Mouse (Mus musculus) liver, embryonic 11.5 days (tissue): Measurements from ENCODE around the gene Gm17622. TPM values are rescaled to one million over a fixed set of nuclear protein-coding genes. Genes with fewer than 3 reads are reported as not detected.

ENCODE experiments used
- ATAC-seq: fragments of 200-750 bp; cut with Nextera tagmentation; replicated peaks from 2 replicates; pipeline ENCODE4 v1.8.0; 2017; ENCODE audit warnings: moderate number of reproducible peaks, mild to moderate bottlenecking, moderate TSS enrichment, moderate library complexity; ENCODE audit not compliant: low FRiP score
- DNase-seq: peaks from one replicate; pipeline ENCODE4 v3.0.0-alpha.2; 2017; ENCODE audit warnings: low spot score
- H3K27ac ChIP-seq: fragments of 300-500 bp; sonication (generic); 2 replicates; pipeline ENCODE4 v1.5.1; 2014; ENCODE audit warnings: mild to moderate bottlenecking, low read depth, low read length, control low read depth
- H3K27me3 ChIP-seq: fragments of 300-500 bp; sonication (generic); replicated peaks from 2 replicates; pipeline ENCODE4 v1.6.1; 2014; ENCODE audit warnings: low read length, mixed read lengths; ENCODE audit not compliant: control insufficient read depth, insufficient read depth
- H3K36me3 ChIP-seq: fragments of 300-500 bp; sonication (generic); 2 replicates; pipeline ENCODE4 v1.6.1; 2014; ENCODE audit warnings: mild to moderate bottlenecking, low read length, moderate library complexity, mixed read lengths; ENCODE audit not compliant: control insufficient read depth, insufficient read depth
- H3K4me1 ChIP-seq: fragments of 300-500 bp; sonication (generic); replicated peaks from 2 replicates; pipeline ENCODE4 v1.6.1; 2014; ENCODE audit warnings: low read length, mixed read lengths; ENCODE audit not compliant: control insufficient read depth, insufficient read depth
- H3K4me2 ChIP-seq: fragments of 300-500 bp; sonication (generic); 2 replicates; pipeline ENCODE4 v1.6.1; 2014; ENCODE audit warnings: mild to moderate bottlenecking, control low read depth, moderate library complexity
- H3K4me3 ChIP-seq: fragments of 300-500 bp; sonication (generic); 2 replicates; pipeline ENCODE4 v1.5.1; 2014; ENCODE audit warnings: low read depth, low read length, control low read depth
- H3K9ac ChIP-seq: fragments of 300-500 bp; sonication (generic); 2 replicates; pipeline ENCODE4 v1.6.1; 2014; ENCODE audit warnings: low read depth, low read length, control low read depth
- H3K9me3 ChIP-seq: fragments of 300-500 bp; sonication (generic); 2 replicates; pipeline ENCODE4 v1.6.1; 2016; ENCODE audit warnings: low read length, inconsistent platforms, mixed read lengths; ENCODE audit not compliant: control insufficient read depth
- WGBS: fragments of 180-500 bp; shearing (Covaris S2); extraction: QIAGEN DNeasy Blood & Tissue Kit; methylation state at CpG from one replicate; pipeline ENCODE4 v1.1.7; 2014; 5-methylcytosine and 5-hydroxymethylcytosine counted together
- polyA plus RNA-seq: library from polyadenylated mRNA; unstranded; fragments of >200 nt; fragmentation: Nextera tagmentation; extraction: Ambion mirVana; gene quantifications from 2 replicates; pipeline ENCODE4 v1.2.1, GENCODE M21; 2014

Gene Gm17622
- polyA plus RNA-seq, 1 experiment from 2014 or later: not detected

DNA sequence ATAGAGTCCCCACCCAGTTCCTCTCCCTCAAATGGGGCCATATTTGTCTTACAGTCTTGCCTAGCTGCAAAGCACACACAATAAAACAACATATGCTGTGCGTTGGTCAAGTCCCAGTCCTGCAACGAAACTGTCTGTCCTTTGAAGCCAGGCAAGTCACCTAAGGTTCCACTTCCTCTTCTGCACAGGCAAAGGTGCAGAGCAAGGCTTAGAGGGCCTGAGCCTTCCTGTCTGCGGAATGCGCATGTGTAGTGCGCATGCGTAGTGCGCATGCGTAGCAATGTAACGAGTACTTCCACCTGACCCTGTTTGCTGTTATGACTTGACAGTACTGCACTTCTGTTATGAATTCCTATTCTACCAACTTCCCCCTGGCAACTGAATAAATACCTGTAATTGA, 25.7 kb downstream of the Gm17622 start:
- DNase-seq: no peak
- Histone ChIP-seq H3K9ac (no peak overlapping the region), H3K36me3 (no peaks in the 10 kb centered on the region), H3K4me3 (no peak overlapping the region), H3K27ac (no peak overlapping the region), H3K27me3 (no peaks in the 10 kb centered on the region), H3K4me2 (no peak overlapping the region), H3K9me3 (no peaks in the 10 kb centered on the region), H3K4me1 (peaks cover 5% of the 10 kb centered on the region; the same call in 1 of the 2 replicates)
- 89% methylated on average over 9 of the region's 9 CpGs for WGBS
- ATAC-seq: no peak

DNA sequence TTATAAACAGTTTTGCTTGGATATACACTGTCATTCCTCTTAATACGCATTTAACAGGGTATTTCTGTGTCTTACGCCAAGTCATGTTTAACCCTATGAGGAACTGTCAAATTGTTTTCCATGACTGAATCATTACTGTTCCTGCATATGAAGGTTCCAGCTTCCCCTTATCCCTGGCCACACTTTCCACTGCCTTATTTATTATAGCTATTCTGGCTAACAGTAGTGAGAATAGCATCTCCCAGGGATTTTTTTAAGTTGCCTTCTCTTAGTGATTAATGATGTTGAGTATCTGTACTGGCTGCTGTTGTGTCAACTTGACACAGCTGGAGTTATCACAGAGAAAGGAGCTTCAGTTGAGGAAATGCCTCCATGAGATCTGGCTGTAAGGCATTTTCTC, 26.8 kb downstream of the Gm17622 start:
- WGBS: 83% methylated on average over 2 of the region's 2 CpGs
- DNase-seq: no peak

DNA sequence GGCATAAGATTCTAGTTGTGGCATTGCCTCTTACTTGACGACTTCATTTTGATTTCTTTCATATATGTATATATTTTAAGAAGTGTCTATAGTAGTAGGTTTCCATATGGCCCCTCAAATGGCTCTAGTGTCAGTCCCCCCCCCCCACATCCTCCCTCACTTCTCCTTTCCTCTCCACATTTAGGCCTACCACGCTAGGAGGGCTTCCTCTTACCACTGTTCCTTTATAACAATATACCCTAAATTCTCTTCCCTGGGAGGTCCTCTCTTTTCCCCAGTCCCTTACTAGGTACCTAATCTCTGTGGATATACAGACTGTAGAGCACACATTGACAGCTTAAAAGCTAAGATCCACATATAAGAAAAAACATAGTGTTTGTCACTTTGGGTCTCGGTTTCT, 30.8 kb downstream of the Gm17622 start:
- WGBS: 78% methylated on average over 3 of the region's 3 CpGs
- Histone ChIP-seq H3K27ac (no peak overlapping the region), H3K27me3 (no peaks in the 10 kb centered on the region), H3K4me2 (no peak overlapping the region), H3K36me3 (no peaks in the 10 kb centered on the region), H3K9ac (no peak overlapping the region), H3K4me3 (no peak overlapping the region), H3K9me3 (no peaks in the 10 kb centered on the region), H3K4me1 (no peaks in the 10 kb centered on the region)
- DNase-seq (no peak), ATAC-seq (no peak)

More for the DNA sequence above, 26.8 kb downstream of the Gm17622 start:
- no peak overlapping the region for H3K27ac ChIP-seq
- no peaks in the 10 kb centered on the region for H3K9me3 ChIP-seq
- no peak for ATAC-seq
- H3K36me3 ChIP-seq: no peaks in the 10 kb centered on the region
- no peak overlapping the region for H3K4me2 ChIP-seq
- H3K27me3 ChIP-seq: no peaks in the 10 kb centered on the region
- H3K9ac ChIP-seq: no peak overlapping the region
- no peak overlapping the region for H3K4me3 ChIP-seq
- no peaks in the 10 kb centered on the region for H3K4me1 ChIP-seq

GRCm38 (mm10) chr13:96527022-96527421, 36.5 kb downstream of the Gm17622 start:
- no peak for ATAC-seq

DNA sequence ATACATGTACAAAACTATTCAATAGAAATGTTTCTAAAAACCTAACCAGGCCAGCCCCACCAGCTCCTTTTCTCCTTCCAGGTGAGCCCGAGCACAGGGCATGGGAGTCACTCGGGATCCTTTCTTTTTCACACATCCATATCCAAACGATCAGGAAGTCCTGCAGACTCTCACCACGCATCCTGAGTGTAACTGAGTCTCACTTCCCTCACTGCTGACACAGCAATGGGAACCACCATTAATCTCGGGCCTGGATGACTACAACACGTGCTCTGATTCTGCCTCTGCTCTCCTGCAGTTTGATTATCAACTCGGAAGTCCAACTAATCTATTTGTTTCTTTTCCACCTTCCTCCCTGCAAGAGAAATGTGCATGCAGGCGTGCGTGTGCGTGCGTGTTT, 37.3 kb downstream of the Gm17622 start:
- no peak for DNase-seq
- Histone ChIP-seq H3K4me3 (no peak overlapping the region), H3K27ac (no peak overlapping the region), H3K4me1 (peaks cover 2% of the 10 kb centered on the region; the same call in 1 of the 2 replicates), H3K36me3 (no peaks in the 10 kb centered on the region), H3K9ac (no peak overlapping the region), H3K9me3 (no peaks in the 10 kb centered on the region), H3K4me2 (no peak overlapping the region), H3K27me3 (no peaks in the 10 kb centered on the region)
- ATAC-seq: no peak
- WGBS: 79% methylated on average over 11 of the region's 11 CpGs

More at GRCm38 (mm10) chr13:96527022-96527421, 36.5 kb downstream of the Gm17622 start:
- Histone ChIP-seq H3K4me1 (peaks cover 2% of the 10 kb centered on the region; the same call in 1 of the 2 replicates), H3K4me2 (no peak overlapping the region), H3K4me3 (no peak overlapping the region), H3K27me3 (no peaks in the 10 kb centered on the region), H3K9ac (no peak overlapping the region), H3K36me3 (no peaks in the 10 kb centered on the region), H3K27ac (no peak overlapping the region), H3K9me3 (no peaks in the 10 kb centered on the region)
- no peak for DNase-seq
- WGBS: 63% methylated on average over 3 of the region's 3 CpGs

- Histone ChIP-seq H3K27ac (no peak overlapping the region), H3K36me3 (no peaks in the 10 kb centered on the region), H3K27me3 (no peaks in the 10 kb centered on the region), H3K4me3 (no peak overlapping the region), H3K4me2 (no peak overlapping the region), H3K9me3 (no peaks in the 10 kb centered on the region), H3K9ac (no peak overlapping the region), H3K4me1 (peaks cover 2% of the 10 kb centered on the region; the same call in 1 of the 2 replicates)
- DNase-seq (no peak), ATAC-seq (no peak)
- 88% methylated on average over 3 of the region's 3 CpGs for WGBS
Measured at GRCm38 (mm10) chr13:96528776-96529175, 38.2 kb downstream of the Gm17622 start.

DNA sequence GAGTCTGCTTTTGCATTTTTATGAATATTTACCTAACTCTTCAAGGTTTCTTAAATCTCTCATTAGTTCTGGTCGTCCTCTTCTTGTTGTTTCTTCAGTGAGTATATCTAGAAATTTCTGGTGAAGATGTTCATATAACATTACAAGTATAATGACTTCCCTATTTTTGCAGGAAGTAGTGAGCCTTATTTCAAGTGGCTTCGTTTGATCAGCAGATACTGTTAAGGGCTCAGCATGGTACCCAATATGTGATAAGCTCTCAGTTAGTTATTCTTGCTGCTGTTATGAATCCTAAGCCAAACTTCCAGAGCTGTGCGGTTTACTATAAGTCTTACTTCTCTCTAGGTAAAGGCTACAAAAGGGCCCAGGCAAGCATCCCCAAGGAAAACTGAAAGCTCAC, 39.0 kb downstream of the Gm17622 start:
- Histone ChIP-seq H3K4me1 (peaks cover 2% of the 10 kb centered on the region; the same call in 1 of the 2 replicates), H3K4me2 (no peak overlapping the region), H3K4me3 (no peak overlapping the region), H3K36me3 (no peaks in the 10 kb centered on the region), H3K9ac (no peak overlapping the region), H3K27me3 (no peaks in the 10 kb centered on the region), H3K9me3 (no peaks in the 10 kb centered on the region), H3K27ac (no peak overlapping the region)
- no peak for ATAC-seq
- 82% methylated on average over 3 of the region's 3 CpGs for WGBS
- DNase-seq: no peak

GRCm38 (mm10) chr13:96530064-96530463, 39.5 kb downstream of the Gm17622 start:
- no peak for DNase-seq
- no peak overlapping the region for H3K27ac ChIP-seq
- no peaks in the 10 kb centered on the region for H3K36me3 ChIP-seq
- no peaks in the 10 kb centered on the region for H3K9me3 ChIP-seq
- H3K27me3 ChIP-seq: no peaks in the 10 kb centered on the region
- 92% methylated on average over 9 of the region's 9 CpGs for WGBS
- ATAC-seq: no peak
- H3K4me1 ChIP-seq: peaks cover 2% of the 10 kb centered on the region; the same call in 1 of the 2 replicates
- no peak overlapping the region for H3K9ac ChIP-seq
- no peak overlapping the region for H3K4me3 ChIP-seq
- no peak overlapping the region for H3K4me2 ChIP-seq

DNA sequence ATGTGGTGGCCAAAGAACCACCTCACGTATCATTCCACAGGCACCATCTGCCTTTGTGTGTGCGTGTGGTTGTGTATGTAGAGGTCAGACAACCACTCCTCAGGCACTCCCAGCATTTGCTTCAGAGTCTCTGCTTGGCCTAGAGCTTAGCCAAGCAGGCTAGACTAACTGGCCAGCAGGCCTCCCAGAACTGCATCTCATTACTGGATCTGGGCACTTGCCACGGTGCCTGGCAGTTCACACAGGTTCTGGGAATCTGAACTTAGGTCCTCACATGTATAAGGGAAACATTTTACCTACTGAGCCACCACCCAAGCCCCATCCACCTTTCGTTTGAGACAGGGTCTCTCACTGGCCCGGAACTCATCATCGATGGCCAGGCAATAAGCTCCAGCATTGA, 41.6 kb downstream of the Gm17622 start:
- ATAC-seq: no peak

More for the DNA sequence above, 41.6 kb downstream of the Gm17622 start:
- H3K36me3 ChIP-seq: no peaks in the 10 kb centered on the region
- no peak overlapping the region for H3K4me2 ChIP-seq
- H3K4me3 ChIP-seq: no peak overlapping the region
- H3K27me3 ChIP-seq: no peaks in the 10 kb centered on the region
- H3K9ac ChIP-seq: no peak overlapping the region
- 90% methylated on average over 6 of the region's 6 CpGs for WGBS
- H3K9me3 ChIP-seq: no peaks in the 10 kb centered on the region
- no peak for DNase-seq
- no peak overlapping the region for H3K27ac ChIP-seq
- H3K4me1 ChIP-seq: peaks cover 3% of the 10 kb centered on the region
